29 mouse cellular contexts compared by ENCODE assay signal in genomic region chr2:180746569-180747192, GRCm38 (mm10). TPM values are rescaled to one million over a fixed set of nuclear protein-coding genes. Genes with fewer than 3 reads are reported as not detected.
DNase-seq lines count a peak whose midpoint lies in the region; ATAC-seq lines count a peak whose summit lies in the region.
"Had no signal": no experiment of that assay in that cellular context is flagged by ENCODE, and none has a peak within 500 bp of the region (broad histone marks: within the 10 kb centered on the region; RNA-seq: fewer than 3 reads in every experiment).

No protein-coding gene starts in this region.

- peaks cover 11% of the 10 kb centered on the region for H3K4me1 ChIP-seq in forebrain, embryonic 12.5 days
- H3K4me1 ChIP-seq in forebrain, embryonic 13.5 days = peaks cover 11% of the 10 kb centered on the region
- peaks cover 16% of the 10 kb centered on the region; the same call in 1 of the 2 replicates for H3K4me1 ChIP-seq in neural tube, embryonic 12.5 days
- H3K4me1 ChIP-seq: heart, embryonic 15.5 days; limb, embryonic 15.5 days had no signal

- WGBS in forebrain, embryonic 12.5 days = 18% methylated on average over 5 of the region's 5 CpGs
- 11% methylated on average over 5 of the region's 5 CpGs for WGBS in forebrain, embryonic 13.5 days
- WGBS in neural tube, embryonic 12.5 days = 20% methylated on average over 5 of the region's 5 CpGs

- no peak overlapping the region for H3K4me3 ChIP-seq in forebrain, embryonic 12.5 days (replicated peaks)
- no peak overlapping the region for H3K4me3 ChIP-seq in forebrain, embryonic 13.5 days
- no peak overlapping the region for H3K4me3 ChIP-seq in neural tube, embryonic 12.5 days
- H3K4me3 ChIP-seq: embryonic facial prominence, embryonic 10.5 days; forebrain, embryonic 10.5 days; gastrocnemius, adult 2 months; heart, embryonic 15.5 days; limb, embryonic 15.5 days; megakaryocyte, embryonic 14.5 days had no signal

- no peak overlapping the region for H3K9ac ChIP-seq in forebrain, embryonic 12.5 days
- no peak overlapping the region for H3K9ac ChIP-seq in forebrain, embryonic 13.5 days
- no peak overlapping the region for H3K9ac ChIP-seq in neural tube, embryonic 12.5 days
- H3K9ac ChIP-seq: heart, embryonic 15.5 days; limb, embryonic 15.5 days; liver, embryonic 14.5 days; lung, embryonic 14.5 days had no signal

- no peak overlapping the region for H3K27ac ChIP-seq in forebrain, embryonic 12.5 days
- no peak overlapping the region for H3K27ac ChIP-seq in forebrain, embryonic 13.5 days
- no peak overlapping the region for H3K27ac ChIP-seq in neural tube, embryonic 12.5 days
- H3K27ac ChIP-seq: embryonic facial prominence, embryonic 10.5 days; forebrain, embryonic 10.5 days; gastrocnemius, adult 2 months; heart, embryonic 15.5 days; limb, embryonic 15.5 days; liver, embryonic 14.5 days had no signal

- no peak overlapping the region for H3K4me2 ChIP-seq in forebrain, embryonic 12.5 days
- no peak overlapping the region for H3K4me2 ChIP-seq in forebrain, embryonic 13.5 days
- H3K4me2 ChIP-seq in neural tube, embryonic 12.5 days (replicated peaks) = no peak overlapping the region
- H3K4me2 ChIP-seq: heart, embryonic 15.5 days; limb, embryonic 15.5 days; lung, embryonic 14.5 days had no signal

- H3K27me3 ChIP-seq in forebrain, embryonic 12.5 days = peaks cover 39% of the 10 kb centered on the region
- H3K27me3 ChIP-seq in forebrain, embryonic 13.5 days = peaks cover 19% of the 10 kb centered on the region
- 0 out of 2 replicates have a peak, but pooled peaks cover 8% of the 10 kb centered on the region for H3K27me3 ChIP-seq in neural tube, embryonic 12.5 days (replicated peaks)
- H3K27me3 ChIP-seq: limb, embryonic 15.5 days had no signal

- ATAC-seq in forebrain, embryonic 12.5 days (ENCODE audit: low FRiP score) = 0 out of 2 replicates have a peak, but pooled peaks have one; percentile 49
- ATAC-seq in forebrain, embryonic 13.5 days = no peak
- peak; percentile 48; the same call in 1 of the 2 replicates for ATAC-seq in neural tube, embryonic 12.5 days (ENCODE audit: low FRiP score, low read depth)
- ATAC-seq in megakaryocyte, adult 5-6 weeks (ENCODE audit: poor library complexity, severe bottlenecking) = no peak
- ATAC-seq: CD4-positive, CD25-positive, alpha-beta regulatory T cell, adult 4 months had no signal

- DNase-seq in kidney, postnatal 10 days = peak; percentile 12
- DNase-seq in kidney, adult 11 months = no peak
- no peak for DNase-seq in neural tube, embryonic 10.5 days (ENCODE audit: extremely low spot score, low spot score)
- DNase-seq in B cell, adult 2 months = no peak
- DNase-seq: adrenal gland, postnatal 25 days; cerebellum, adult 9-11 months; gastrocnemius, adult 2 months; heart, postnatal 36 days; layer of hippocampus, adult 9-11 months; lung, embryonic 14.5 days had no signal

- no peaks in the 10 kb centered on the region for H3K9me3 ChIP-seq in forebrain, embryonic 12.5 days
- H3K9me3 ChIP-seq in forebrain, embryonic 13.5 days (replicated peaks) = no peaks in the 10 kb centered on the region
- H3K9me3 ChIP-seq in neural tube, embryonic 12.5 days = no peaks in the 10 kb centered on the region
- H3K9me3 ChIP-seq: embryonic facial prominence, embryonic 10.5 days; forebrain, embryonic 10.5 days; heart, embryonic 15.5 days; limb, embryonic 15.5 days; megakaryocyte, embryonic 14.5 days had no signal

- no peaks in the 10 kb centered on the region for H3K36me3 ChIP-seq in forebrain, embryonic 12.5 days (replicated peaks)
- H3K36me3 ChIP-seq in forebrain, embryonic 13.5 days (ENCODE audit: poor library complexity, severe bottlenecking) = no peaks in the 10 kb centered on the region
- H3K36me3 ChIP-seq in neural tube, embryonic 12.5 days = no peaks in the 10 kb centered on the region
- H3K36me3 ChIP-seq: embryonic facial prominence, embryonic 10.5 days; forebrain, embryonic 10.5 days; heart, embryonic 15.5 days; limb, embryonic 15.5 days had no signal

RNA-seq across cellular contexts. Expression of gene Slc17a9, which starts 21.6 kb away (rescaled TPM):
- polyA plus RNA-seq in forebrain, embryonic 12.5 days (2016; fragmentation: Nextera tagmentation; extraction: Ambion mirVana) = 0.37 and 0.55 TPM in 2 replicates
- polyA plus RNA-seq in forebrain, embryonic 13.5 days (2015; fragmentation: Nextera tagmentation; extraction: Ambion mirVana) = 0.18 and 0.58 TPM in 2 replicates
- polyA plus RNA-seq in neural tube, embryonic 12.5 days (2016; fragmentation: Nextera tagmentation; extraction: Ambion mirVana) = 0.43 and 0.52 TPM in 2 replicates
- total RNA-seq in megakaryocyte, adult 5-6 weeks (2015) = 7.9 and 9.9 TPM in 2 replicates
- 5.2 and 7.1 TPM in 2 replicates for total RNA-seq in megakaryocyte, adult 5-6 weeks (2017)

RNA-seq across cellular contexts. Expression of gene Bhlhe23, which starts 30.0 kb away (rescaled TPM):
- 1.3 and 3.2 TPM in 2 replicates for polyA plus RNA-seq in forebrain, embryonic 12.5 days (2016; fragmentation: Nextera tagmentation; extraction: Ambion mirVana)
- polyA plus RNA-seq in forebrain, embryonic 13.5 days (2015; fragmentation: Nextera tagmentation; extraction: Ambion mirVana) = 0.40 and 1.2 TPM in 2 replicates
- 7.1 and 8.2 TPM in 2 replicates for polyA plus RNA-seq in neural tube, embryonic 12.5 days (2016; fragmentation: Nextera tagmentation; extraction: Ambion mirVana)
- not detected in 2 replicates for total RNA-seq in megakaryocyte, adult 5-6 weeks (2015)
- not detected in 2 replicates for total RNA-seq in megakaryocyte, adult 5-6 weeks (2017)
- total RNA-seq: adrenal gland, postnatal 25 days; gastrocnemius, adult 2 months; gastrocnemius, postnatal 4 days; heart, postnatal 36 days; neutrophil, adult 5-6 weeks had no signal
- polyA plus RNA-seq: CD4-positive, CD25-positive, alpha-beta regulatory T cell, adult 4 months; cortical plate, adult 2 months; heart, embryonic 15.5 days; intestine, embryonic 14.5 days; kidney, embryonic 14.5 days; large intestine, adult 2 months; limb, embryonic 15.5 days; liver, embryonic 14.5 days; lung, embryonic 14.5 days; spleen, adult 2 months; urinary bladder, adult 2 months had no signal

RNA-seq across cellular contexts. Expression of gene Gid8, which starts 36.8 kb away (rescaled TPM):
- polyA plus RNA-seq in forebrain, embryonic 12.5 days (2016; fragmentation: Nextera tagmentation; extraction: Ambion mirVana) = 52.0 and 54.7 TPM in 2 replicates
- 55.3 and 56.3 TPM in 2 replicates for polyA plus RNA-seq in forebrain, embryonic 13.5 days (2015; fragmentation: Nextera tagmentation; extraction: Ambion mirVana)
- 53.8 and 56.8 TPM in 2 replicates for polyA plus RNA-seq in neural tube, embryonic 12.5 days (2016; fragmentation: Nextera tagmentation; extraction: Ambion mirVana)
- 72.6 and 76.0 TPM in 2 replicates for total RNA-seq in megakaryocyte, adult 5-6 weeks (2015)
- total RNA-seq in megakaryocyte, adult 5-6 weeks (2017) = 64.1 and 82.6 TPM in 2 replicates

RNA-seq across cellular contexts. Expression of gene Dido1, which starts 36.9 kb away (rescaled TPM):
- 42.2 and 42.7 TPM in 2 replicates for polyA plus RNA-seq in forebrain, embryonic 12.5 days (2016; fragmentation: Nextera tagmentation; extraction: Ambion mirVana)
- 33.4 and 35.7 TPM in 2 replicates for polyA plus RNA-seq in forebrain, embryonic 13.5 days (2015; fragmentation: Nextera tagmentation; extraction: Ambion mirVana)
- polyA plus RNA-seq in neural tube, embryonic 12.5 days (2016; fragmentation: Nextera tagmentation; extraction: Ambion mirVana) = 32.0 and 33.6 TPM in 2 replicates
- 30.0 and 32.1 TPM in 2 replicates for total RNA-seq in megakaryocyte, adult 5-6 weeks (2015)
- 41.3 and 46.9 TPM in 2 replicates for total RNA-seq in megakaryocyte, adult 5-6 weeks (2017)

Comparison
In these comparisons a context has a peak if more than half of its experiments do, and no peak if none do; other contexts are left out.
1. ATAC-seq: peak in forebrain, embryonic 12.5 days (single experiment) and neural tube, embryonic 12.5 days (single experiment); none in forebrain, embryonic 13.5 days (single experiment) and megakaryocyte, adult 5-6 weeks (single experiment).